Mouse (Mus musculus) NIH3T3 (cell line): ENCODE data around the gene Faim.
A peak's percentile ranks its signal among the peaks of the same experiment; 100 is the strongest.

ENCODE experiments used
- DNase-seq: peaks from one replicate; pipeline ENCODE4 v3.0.0-alpha.2; 2012; ENCODE audit warnings: low read depth

The Faim gene

DNA sequence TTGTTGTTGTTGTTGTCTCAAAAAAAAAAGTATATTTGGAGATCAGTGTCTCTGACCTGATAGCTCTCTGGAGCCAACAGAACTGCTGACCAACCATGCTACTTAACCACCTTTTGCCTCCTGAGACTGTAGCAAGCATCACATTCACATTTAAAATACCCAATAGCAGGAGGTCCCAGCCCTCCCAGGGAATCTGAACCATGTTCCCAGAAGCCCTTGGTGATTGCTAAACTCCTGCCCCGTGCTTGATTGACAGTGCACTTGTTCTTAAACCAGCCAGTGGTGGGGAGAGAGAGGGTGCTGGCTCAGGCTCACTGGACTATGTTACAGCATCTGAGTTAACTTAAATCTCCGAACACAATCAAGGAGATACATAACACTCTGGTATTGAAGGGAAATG is 11.3 kb upstream of the Faim start:
- no peak for DNase-seq

DNA sequence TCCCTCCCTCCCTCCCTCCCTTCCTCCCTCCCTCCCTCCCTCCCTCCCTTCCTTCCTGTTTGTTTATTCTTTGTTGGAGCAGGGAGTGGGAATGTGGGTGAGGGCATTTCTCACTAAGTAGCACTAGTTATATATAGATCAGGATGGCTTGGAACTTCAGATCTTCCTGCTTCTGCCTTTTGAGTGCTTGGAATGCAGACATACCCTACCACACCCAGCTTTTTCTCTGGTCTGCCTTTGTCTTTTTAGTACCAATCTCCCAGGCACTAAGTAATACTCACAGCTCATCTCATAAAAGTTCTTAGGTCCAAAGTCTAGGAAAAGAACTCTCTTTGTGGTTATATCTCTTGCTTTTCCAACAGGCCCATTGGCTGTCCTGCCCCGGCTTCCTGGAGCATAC is 10.1 kb upstream of the Faim start:
- DNase-seq = no peak

DNA sequence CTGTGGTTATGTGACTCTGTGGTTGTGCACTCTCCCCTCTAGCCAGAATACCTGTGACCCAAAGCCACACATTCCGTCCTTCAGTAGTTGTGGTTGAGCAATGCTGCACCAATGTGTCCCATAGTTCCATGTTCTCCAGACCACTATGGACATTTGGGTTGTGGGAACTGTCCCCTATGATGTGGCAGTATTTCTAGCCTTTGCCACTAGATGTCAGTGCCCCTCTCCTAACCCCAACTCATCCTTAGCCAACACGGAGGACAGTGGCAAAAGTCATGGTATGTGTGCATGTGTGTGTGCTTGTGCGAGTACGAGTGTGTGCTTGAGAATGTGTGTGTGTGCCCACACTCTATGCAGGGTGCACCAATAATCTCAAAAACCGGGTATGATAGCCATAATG is 9.7 kb upstream of the Faim start:
- DNase-seq = no peak

DNA sequence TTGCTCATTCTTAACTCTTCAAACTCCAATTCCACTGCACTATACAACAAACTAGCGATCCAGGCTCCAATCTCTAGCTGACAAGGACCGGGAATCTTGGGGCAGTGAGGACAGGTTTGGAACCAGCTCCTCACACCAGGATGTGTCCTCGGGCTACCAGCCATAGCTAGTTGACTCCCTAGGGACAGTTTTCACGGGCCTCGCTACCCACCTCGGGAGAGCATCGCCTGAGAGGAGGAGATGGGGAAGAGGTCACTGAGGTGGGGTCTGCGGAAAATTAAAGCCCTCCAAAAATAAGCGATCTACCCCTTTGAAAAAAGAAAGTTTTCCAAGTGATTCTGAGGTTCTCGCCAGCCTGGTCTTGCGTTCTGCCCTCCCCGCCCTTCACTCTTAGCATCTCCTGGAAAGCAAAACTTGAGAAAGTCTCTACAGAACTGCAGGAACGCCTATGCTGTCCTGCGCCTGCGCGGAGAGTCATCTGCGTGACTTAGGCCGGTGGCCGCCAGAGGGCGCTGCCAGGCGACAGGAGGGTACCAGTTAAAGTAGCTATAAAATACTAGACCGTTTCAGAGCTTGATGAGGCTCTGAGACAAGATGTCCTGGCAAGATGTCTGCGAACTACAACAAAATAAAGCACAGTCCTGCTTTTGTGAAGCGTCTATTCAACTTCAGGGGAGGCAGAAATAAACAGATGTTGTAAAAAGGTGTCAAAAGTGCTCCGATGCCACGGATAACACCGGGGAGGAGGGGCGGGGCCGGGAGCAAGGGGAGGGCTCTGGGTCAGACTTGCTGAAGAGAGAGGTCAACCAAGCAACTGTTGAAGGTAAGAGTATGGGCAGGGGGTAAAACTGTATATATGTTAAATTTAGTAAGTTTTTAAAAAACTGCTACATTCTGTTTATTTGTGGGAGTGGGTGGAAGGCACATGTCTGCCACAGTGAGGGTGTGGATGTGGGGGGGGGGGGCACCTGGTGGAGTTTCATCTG is 6.4 kb upstream of the Faim start:
- peak; percentile 95 for DNase-seq

DNA sequence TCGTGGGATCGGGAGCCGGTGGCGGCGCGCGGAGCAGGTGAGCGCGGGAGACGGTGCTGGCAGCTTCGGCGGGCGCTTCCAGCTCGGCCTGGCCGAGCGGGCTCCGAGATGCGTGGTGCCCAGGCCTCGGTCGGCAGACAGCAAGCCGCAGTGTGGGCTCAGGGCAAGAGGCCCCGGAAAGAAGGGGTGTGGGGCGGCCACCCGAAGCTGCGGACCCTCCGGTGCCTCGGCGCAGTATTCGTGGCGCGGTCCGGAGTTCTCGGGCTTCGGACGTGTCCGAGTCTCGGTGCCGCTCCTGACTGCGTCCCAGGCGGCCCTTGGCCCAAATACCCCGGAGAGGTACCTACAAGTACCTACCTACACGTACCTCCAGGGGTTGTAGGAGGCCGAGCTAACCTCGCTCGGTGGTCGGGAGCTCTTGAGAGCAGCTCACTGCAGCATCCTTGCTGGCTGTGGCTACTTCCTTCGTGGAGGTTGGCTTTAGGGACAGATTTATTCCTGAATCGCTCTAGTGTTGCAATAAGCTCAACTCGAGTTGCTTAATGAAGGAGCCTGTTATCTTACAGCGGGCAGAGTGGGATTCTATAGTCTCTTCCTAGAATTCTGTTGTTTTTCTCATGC is 413 bp downstream of the Faim start:
- peak; percentile 29 for DNase-seq

DNA sequence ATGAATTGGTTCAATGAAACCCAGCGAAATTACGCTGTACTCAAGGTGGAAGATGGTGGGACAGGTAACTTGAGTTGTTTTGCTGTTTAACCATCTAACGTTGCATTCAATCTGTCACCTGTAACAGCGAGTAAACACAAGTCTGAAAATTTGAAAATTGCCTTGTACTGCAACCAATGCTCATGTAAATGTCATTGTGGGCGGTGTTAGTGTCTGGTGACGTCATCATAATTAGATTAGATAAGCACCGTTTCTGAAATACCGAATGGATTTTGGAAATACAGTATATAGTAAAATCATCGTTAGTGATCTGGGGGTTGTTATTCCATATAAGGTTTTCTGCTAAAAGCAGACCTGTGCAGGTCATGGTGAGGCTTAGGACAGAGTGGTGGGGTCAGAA is 958 bp downstream of the Faim start:
- peak; percentile 24 for DNase-seq

DNA sequence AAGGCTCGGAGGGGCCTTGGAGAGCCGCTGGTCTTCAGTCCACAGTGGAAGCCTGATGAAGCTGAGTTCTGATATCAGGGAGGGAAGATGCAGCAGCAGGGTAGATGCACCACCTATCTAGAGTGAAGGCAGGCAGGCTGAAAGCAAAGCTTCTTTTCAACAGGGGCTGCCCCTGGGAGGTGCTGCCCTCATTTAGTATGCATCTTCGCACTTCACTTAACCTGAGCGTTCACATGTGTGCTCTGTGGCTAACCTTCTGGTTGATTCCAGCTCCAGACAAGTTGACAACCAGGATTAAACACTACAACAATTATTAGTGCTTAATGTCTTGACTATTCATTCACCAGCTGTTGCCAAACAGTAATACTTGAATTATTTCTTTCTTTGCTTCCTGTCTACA is 7.9 kb downstream of the Faim start:
- no peak for DNase-seq

DNA sequence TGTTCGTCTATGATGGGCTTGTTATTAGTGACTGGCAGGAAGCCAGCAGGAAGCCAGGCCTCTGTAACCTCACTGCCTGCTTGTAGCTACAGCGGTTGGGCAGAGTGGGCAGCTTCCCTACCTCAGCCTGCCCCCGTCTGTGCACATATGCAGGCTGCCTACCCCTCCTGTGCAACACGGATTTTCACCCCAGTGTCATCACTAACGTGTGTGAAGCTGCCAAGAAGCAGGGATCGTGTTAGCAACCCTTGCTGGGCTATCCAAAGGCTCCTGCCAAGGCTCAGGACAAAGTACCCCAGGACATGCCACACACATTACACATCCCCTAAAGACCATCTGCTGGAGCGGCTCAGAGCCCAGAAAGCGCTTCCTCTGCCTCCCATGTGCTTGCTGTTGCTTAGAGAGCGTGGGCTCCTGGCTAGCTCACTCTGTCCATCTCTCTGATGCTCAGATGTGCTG is 13.7 kb downstream of the Faim start:
- no peak for DNase-seq

DNA sequence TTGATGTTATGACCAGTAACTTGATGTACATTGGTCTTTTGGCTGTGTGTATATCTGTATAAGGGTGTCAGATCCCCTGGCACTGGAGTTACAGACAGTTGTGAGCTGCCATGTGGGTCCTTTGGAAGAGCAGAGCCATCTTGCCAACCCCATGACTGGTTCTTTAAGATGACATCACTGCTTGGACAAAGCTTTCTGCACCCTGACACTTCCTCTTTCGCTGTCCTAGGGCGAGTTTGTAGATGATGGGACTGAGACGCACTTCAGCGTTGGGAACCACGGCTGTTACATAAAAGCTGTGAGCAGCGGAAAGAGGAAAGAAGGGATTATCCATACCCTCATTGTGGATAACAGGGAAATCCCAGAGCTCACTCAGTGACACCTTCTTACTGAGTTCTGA is 15.2 kb downstream of the Faim start:
- DNase-seq = no peak

DNA sequence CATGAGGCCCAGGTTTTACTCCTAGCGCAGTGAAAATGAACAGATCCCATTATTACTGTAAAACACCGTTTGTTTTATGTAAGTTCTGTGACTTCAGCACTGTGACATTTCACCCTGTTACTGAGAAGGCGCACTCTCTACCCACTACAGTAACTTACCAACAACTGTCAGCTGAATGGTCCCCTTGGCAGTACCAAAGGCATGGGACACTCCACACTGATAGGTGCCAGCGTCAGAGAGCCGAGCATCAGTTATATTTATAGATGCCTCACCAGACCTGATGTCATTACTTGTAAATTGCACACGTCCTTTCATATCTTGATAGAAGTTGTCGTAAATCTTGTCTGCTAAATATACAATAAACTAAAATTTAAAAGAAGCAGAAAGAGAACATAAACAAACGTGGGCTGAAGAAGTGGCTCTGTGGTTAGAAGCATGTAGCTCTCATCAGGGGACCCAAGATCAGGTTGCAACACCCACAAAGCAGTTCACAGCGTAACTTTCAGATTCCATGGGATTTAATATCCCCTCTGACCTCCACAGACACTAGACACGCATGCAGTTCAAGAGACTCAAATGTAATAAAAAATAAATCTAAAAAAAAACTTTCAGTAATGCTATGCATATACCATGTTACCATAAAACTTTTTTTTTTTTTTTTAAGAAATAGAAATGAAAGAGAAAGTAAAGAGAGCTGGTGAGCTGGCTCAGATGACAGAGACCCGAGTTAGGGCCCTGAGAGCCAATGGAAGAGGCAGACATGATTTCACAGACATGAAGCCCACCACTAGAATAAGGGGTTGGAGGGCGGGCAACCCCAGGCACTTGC is 23.1 kb downstream of the Faim start:
- no peak for DNase-seq

DNA sequence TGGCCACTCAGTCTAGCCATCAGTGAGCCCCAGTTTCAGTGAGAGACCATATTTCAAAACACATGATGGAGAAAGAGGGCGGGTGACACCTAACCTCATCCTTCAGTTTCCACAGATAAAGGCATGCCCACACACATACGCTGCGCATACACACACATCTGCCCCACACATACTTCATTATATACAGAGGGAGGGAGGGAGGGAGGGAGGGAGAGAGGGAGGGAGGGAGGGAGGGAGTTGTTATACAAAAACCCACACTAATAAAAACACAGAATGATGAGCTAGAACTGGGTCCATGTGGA is 23.7 kb downstream of the Faim start:
- no peak for DNase-seq

DNA sequence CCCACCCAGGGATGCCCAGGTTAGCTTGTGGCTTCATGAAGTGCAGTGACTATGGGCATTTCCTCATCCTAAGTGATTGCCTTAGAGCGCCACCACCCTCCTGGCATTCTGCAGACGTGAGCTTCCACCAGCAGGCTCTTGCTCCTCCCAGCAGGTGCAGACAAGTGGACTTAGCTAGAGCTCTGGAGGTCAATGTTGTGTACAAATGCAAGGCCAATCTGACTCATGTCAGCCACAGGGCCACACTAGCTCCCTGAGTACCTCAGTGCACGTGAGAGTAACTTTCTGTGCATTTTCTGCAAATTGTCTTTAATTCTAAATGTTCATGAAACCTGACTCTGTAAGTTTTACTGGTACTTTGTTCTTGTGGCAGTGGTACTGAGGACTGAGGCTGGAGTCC is 30.1 kb downstream of the Faim start:
- DNase-seq = no peak

DNA sequence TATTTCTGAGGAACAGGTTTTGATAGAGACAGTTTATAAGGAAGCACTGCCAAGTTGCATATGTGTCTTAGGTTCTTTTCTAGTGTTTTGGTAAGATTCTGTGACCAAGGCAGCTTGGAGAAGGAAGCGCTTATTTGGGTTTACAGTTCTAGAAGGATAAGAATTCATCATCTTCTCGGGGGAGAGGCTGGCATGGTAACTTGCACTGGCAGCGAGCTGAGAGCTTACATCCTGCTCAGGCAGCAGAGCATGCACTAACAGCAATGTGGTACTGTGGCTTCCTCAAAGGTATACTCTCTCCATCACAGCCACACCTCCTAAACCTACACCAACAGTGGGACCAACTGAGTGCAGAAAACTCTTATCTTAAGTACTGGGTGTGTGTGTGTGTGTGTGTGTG is 30.6 kb downstream of the Faim start:
- no peak for DNase-seq

DNA sequence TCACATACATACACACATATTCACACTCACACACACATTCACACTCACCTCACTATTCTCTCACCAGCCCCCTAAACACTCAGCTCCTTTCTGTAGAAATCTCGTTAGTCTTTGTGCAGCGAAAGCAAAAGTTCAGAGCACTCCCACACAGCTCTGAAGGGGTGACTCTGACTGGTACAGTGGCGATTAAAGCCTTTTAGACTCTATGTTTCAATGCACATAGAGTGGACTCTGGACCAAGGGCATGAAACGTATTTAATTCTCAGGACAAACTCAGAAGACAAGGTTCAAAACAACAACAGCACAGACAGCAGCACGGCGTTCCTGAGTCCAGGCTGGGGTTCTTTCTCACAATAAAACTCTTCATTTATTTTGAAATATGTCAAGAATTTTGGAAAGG is 31.5 kb downstream of the Faim start:
- no peak for DNase-seq

DNA sequence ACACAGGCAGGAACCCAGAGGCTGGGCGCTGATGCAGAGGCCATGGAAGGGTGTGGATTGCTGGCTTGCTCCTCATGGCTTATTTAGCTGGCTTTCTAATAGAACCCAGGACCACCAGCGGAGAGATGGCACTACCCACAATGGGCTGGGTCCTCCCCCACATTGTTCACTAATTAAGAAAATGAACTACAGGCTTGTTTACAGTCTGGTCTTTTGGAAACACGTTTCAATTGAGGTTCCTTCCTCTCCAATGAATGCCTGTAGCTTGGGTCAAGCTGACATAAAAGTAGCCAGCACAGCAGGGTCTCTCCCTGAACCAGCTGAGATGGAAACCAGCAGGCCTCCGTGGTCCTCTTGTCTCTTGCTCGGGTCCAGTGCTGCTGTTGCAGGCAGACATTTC is 35.0 kb downstream of the Faim start:
- DNase-seq = no peak

DNA sequence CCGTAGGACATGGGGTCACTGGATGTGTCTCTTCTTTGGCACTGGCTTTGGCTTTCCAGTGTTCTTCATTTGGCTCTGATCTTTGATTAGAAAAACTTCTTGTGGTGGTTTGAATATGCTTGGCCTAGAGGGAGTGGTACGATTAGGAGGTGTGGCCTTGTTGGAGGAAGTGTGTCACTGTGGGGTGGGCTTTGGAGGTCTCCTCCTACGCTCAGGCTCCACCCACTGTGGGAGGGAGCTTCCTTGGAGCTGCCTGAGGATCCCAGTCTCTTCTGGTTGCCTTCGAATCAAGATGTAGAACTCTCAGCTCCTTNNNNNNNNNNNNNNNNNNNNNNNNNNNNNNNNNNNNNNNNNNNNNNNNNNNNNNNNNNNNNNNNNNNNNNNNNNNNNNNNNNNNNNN is 35.6 kb downstream of the Faim start:
- DNase-seq = peak; percentile 9

DNA sequence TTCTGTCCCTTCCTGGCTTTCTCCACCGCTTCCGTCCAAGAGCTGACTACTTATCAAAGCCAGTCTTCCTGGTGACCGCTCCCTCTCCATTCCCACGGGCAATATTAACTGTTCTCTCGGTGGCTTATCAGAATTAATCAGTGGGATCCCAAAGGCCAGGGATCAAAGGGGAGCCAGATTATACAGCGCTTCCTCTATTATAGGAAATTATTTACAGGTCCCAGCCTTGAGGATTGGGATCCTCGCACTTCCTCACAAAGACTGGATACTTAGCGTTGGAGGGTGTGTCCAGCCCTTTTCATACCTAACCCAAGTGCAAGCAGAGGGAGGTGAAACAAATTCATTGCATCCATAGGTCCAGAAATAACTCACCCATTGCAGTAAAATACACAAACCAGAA is 45.9 kb downstream of the Faim start:
- DNase-seq = no peak

DNA sequence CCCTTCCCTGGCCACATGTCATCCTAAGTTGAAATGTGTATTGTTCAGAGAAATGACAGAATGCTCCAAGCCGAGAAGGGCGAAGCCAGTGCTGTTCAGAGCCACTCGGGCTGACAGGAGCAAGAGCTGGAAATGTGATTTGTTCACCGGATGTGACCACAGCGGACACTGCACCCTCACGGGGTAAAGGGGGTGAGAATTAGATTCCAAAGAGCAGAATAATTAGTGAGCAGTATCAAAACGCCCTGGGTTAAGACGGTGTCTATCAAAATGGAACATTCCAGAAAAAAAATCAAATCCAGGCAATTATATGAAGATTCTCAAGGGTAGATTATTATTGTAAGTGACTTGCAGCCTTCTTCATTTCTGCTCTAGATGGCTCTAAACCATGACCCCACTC is 47.9 kb downstream of the Faim start:
- no peak for DNase-seq

DNA sequence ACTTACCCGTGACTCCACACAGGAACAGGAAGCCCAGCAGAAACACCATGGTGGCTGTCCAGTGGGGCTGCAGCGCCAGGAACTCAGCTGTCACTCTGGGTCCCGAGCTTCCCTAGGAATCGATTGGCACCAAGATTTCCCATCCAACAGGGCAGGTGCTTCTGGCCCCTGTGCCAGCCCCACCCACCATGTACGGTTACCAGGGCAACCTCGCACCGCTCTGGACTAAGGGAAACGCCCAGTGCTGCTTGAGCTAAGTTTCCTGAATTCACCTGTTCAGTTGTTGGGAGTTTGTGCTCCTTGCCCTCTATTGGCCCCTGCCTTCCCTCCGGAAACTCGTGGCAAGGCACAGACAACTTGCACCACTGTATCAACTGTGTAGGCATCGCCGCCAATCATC is 49.4 kb downstream of the Faim start, which contains the start of gene Gm1123:
Gm1123 (minus strand) TSS at position 141 of the 400 bp plus-strand sequence.
- DNase-seq = no peak

DNA sequence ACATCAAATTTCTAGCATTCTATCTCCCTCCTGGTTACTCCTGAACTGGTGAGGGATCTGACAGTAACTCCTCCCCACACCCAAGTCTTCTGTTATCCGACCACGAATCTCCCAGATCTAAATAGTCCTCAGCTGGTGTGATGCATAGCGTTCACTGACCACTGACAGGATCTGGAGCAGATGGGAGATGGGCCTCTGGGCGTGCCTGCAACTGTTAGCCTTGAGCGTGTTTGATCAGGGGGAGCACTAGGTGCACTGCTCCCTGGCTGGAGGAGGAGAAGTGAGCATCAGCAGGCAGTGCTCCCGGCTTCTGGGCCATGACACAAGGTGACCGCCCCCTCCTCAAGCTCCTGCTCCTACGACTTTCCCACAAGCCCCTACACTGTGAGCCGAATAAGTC is 55.8 kb downstream of the Faim start:
- no peak for DNase-seq

DNA sequence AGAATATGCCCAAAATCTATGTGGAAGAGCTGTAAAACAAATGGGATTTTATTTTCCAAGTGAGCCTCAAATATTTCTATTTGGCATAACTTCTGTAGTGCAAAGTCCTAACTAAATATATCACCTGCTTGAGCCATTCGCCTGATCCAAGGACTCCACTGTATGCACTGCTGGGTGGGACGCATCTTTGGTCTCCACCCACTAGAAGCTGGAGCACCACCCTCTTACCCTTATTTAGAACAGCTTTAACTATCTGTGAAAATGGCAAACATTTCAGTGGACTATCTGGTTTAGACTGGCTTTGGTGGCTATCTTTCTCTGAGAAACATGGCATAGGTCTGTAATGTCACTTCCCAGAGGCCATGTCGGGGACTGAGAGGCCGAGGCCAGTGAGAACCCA is 56.5 kb downstream of the Faim start:
- DNase-seq = no peak

DNA sequence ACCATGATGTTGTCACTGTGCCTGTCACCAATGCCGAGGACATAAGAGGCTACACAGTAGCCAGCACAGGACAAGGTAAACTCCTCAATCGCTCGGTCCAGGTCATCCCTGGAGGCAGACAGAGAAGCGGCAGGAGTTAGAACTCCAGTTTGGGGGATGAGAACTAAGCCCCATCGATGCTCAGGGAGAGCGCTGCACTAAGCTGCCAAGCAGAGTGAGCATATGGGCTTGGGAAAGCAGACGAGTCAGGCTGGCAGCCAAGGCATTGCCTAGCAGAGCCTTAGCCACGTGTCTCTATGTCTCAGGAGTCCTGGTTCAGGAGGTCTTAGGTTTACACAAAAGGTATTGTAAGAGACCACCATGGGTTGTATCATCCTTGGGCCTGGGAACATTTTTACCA is 58.6 kb downstream of the Faim start:
- DNase-seq = no peak

DNA sequence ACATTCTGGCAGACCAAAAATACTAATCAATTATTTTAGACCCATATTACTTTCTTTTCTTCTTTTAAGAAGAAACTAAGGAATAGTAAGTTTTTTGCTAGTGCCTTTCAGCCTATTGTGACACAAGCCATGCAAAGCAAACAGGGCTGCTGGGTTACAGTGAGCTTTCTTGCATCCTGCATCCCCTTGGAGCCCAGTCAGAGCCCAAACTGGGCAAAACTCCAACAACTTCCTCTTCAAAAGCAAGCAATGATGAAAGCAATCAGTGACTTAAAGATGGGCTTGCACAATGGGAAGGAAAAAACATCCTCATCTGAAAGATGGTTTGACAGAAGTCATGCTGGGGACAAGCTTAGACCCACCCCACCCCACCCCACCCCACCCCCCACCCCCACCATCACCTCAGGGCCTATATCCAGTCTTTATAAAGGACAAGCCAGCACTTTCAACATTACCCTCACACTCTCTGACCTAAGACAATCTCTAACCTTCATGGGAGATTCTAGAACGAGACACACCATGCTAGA is 62.6 kb downstream of the Faim start:
- peak; percentile 69 for DNase-seq
